Comparison of ENCODE assay signal across 21 mouse cellular contexts in genomic region chr2:59284734-59285490, GRCm38 (mm10).
DNase-seq lines count a peak whose midpoint lies in the region; ATAC-seq and TF ChIP-seq lines count a peak whose summit lies in the region.
"Had no signal": no experiment of that assay in that cellular context is flagged by ENCODE, and none has a peak within 500 bp of the region (broad histone marks: within the 10 kb centered on the region; RNA-seq: fewer than 3 reads in every experiment).

No protein-coding gene starts in this region.

- H3K36me3 ChIP-seq in lung, embryonic 14.5 days (ENCODE audit: insufficient read depth), result no peaks in the 10 kb centered on the region
- no peaks in the 10 kb centered on the region for H3K36me3 ChIP-seq in neural tube, embryonic 15.5 days
- H3K36me3 ChIP-seq: hindbrain, embryonic 13.5 days; liver, embryonic 13.5 days; midbrain, embryonic 12.5 days had no signal

- H3K4me2 ChIP-seq in lung, embryonic 14.5 days, result no peak overlapping the region
- no peak overlapping the region for H3K4me2 ChIP-seq in neural tube, embryonic 15.5 days
- H3K4me2 ChIP-seq: hindbrain, embryonic 13.5 days; liver, embryonic 13.5 days; midbrain, embryonic 12.5 days had no signal

- DNase-seq in heart, adult 11 months, result peak; percentile 66
- DNase-seq in heart, postnatal 25 days (ENCODE audit: low spot score), result no peak
- DNase-seq in lung, embryonic 14.5 days, result peak; percentile 18
- no peak for DNase-seq in lung, adult 2 months
- peak; percentile 47 for DNase-seq in retina, postnatal 1 day
- DNase-seq in retina, embryonic 14.5 days (ENCODE audit: low spot score), result no peak
- DNase-seq in heart, postnatal 4 days, result peak; percentile 32
- DNase-seq: cerebellum, adult 11-12 months; gastrocnemius, postnatal 10 days; liver, embryonic 13.5 days; right cerebral cortex, postnatal 14 days; spleen, adult 18-20 months; thymus, postnatal 14 days had no signal

- ATAC-seq in lung, embryonic 14.5 days (ENCODE audit: insufficient read depth), result no peak
- no peak for ATAC-seq in neural tube, embryonic 15.5 days (ENCODE audit: low FRiP score)
- ATAC-seq: forebrain, embryonic 16.5 days; Patski had no signal

- intact Hi-C loops in heart, postnatal 25 days (cut with DNase I), result loop anchor here (5.0 kb wide), 1 partner anchor 123 kb away; the partner anchor contains the start of genes Ccdc148 and Pkp4

- no peaks in the 10 kb centered on the region for H3K9me3 ChIP-seq in lung, embryonic 14.5 days (ENCODE audit: low read depth, low read length)
- no peaks in the 10 kb centered on the region for H3K9me3 ChIP-seq in neural tube, embryonic 15.5 days (replicated peaks)
- H3K9me3 ChIP-seq: forebrain, embryonic 10.5 days; hindbrain, embryonic 13.5 days; liver, embryonic 13.5 days; midbrain, embryonic 12.5 days had no signal

- no peak overlapping the region for H3K4me3 ChIP-seq in lung, embryonic 14.5 days (ENCODE audit: low read depth, low read length)
- no peak overlapping the region for H3K4me3 ChIP-seq in lung, adult 2 months (replicated peaks; ENCODE audit: extremely low read depth, low read depth, low read length)
- H3K4me3 ChIP-seq in neural tube, embryonic 15.5 days (replicated peaks), result no peak overlapping the region
- H3K4me3 ChIP-seq: forebrain, embryonic 10.5 days; hindbrain, embryonic 13.5 days; left cerebral cortex, adult 2 months; liver, embryonic 13.5 days; midbrain, embryonic 12.5 days had no signal

- no peak for TF ChIP-seq POLR2A in lung, adult 2 months (IDR thresholded peaks at IDR 0.05; ENCODE audit: borderline replicate concordance, extremely low read depth, low read depth, low read length)

- H3K27me3 ChIP-seq in lung, embryonic 14.5 days (ENCODE audit: insufficient read depth, low read length), result no peaks in the 10 kb centered on the region
- H3K27me3 ChIP-seq in neural tube, embryonic 15.5 days (replicated peaks), result no peaks in the 10 kb centered on the region
- H3K27me3 ChIP-seq: hindbrain, embryonic 13.5 days; liver, embryonic 13.5 days; midbrain, embryonic 12.5 days; Patski had no signal

- no peak overlapping the region for H3K9ac ChIP-seq in lung, embryonic 14.5 days
- H3K9ac ChIP-seq in neural tube, embryonic 15.5 days (replicated peaks), result no peak overlapping the region
- H3K9ac ChIP-seq: hindbrain, embryonic 13.5 days; liver, embryonic 13.5 days; midbrain, embryonic 12.5 days had no signal

- peaks cover 3% of the 10 kb centered on the region; the same call in 1 of the 2 replicates for H3K4me1 ChIP-seq in lung, embryonic 14.5 days (ENCODE audit: insufficient read depth)
- H3K4me1 ChIP-seq in lung, adult 2 months (ENCODE audit: control insufficient read depth, insufficient read depth, low read length), result peaks cover 8% of the 10 kb centered on the region
- peaks cover 3% of the 10 kb centered on the region; the same call in 1 of the 2 replicates for H3K4me1 ChIP-seq in neural tube, embryonic 15.5 days
- H3K4me1 ChIP-seq: liver, embryonic 13.5 days had no signal

- no peak for TF ChIP-seq CTCF in lung, embryonic 14.5 days (IDR thresholded peaks at IDR 0.05; ENCODE audit: low read depth)
- no peak for TF ChIP-seq CTCF in lung, adult 2 months (IDR thresholded peaks at IDR 0.05; ENCODE audit: insufficient read depth, low read length)

- H3K27ac ChIP-seq in lung, embryonic 14.5 days (ENCODE audit: low read depth), result no peak overlapping the region
- no peak overlapping the region for H3K27ac ChIP-seq in neural tube, embryonic 15.5 days (replicated peaks)
- H3K27ac ChIP-seq: forebrain, embryonic 10.5 days; hindbrain, embryonic 13.5 days; kidney, postnatal 0 days; liver, embryonic 13.5 days; midbrain, embryonic 12.5 days had no signal

- 76% methylated on average over 8 of the region's 8 CpGs for WGBS in lung, embryonic 14.5 days
- 77% methylated on average over 8 of the region's 8 CpGs for WGBS in lung, adult 2 months
- 89% methylated on average over 8 of the region's 8 CpGs for WGBS in neural tube, embryonic 15.5 days

Comparison
In these comparisons a context has a peak if more than half of its experiments do, and no peak if none do; other contexts are left out.
1. DNase-seq: peak in heart, adult 11 months (single experiment), lung, embryonic 14.5 days (single experiment), retina, postnatal 1 day (single experiment) and heart, postnatal 4 days (single experiment); none in heart, postnatal 25 days (single experiment), lung, adult 2 months (single experiment) and retina, embryonic 14.5 days (single experiment).